Mouse (Mus musculus): ENCODE measurements around the gene Grip1. TPM values are rescaled to one million over a fixed set of nuclear protein-coding genes. Genes with fewer than 3 reads are reported as not detected.

Grip1 gene
- total RNA-seq, 2 experiments from 2014 or later: 1.0 to 1.4 TPM

DNA sequence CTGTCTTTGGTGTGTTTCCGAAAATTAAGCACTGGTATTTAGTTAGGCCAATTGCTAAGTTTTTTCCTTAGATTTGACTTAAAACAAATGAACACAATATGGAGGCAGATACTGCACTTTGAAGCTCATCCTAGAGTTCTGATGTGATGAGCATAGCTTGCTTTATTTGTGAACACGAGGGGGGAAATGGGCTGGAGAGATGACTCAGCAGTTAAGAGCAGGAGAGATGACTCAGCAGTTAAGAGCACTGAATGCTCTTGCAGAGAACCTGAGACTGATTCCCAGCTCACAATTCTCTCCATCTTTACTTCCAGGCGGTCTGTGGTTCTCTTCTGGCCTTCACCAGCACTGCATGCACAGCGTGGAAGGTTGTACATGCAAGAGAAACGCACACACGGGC is 273.3 kb downstream of the Grip1 start:
- intact Hi-C loops (cut with DNase I): no loop called here
- no peak for DNase-seq

DNA sequence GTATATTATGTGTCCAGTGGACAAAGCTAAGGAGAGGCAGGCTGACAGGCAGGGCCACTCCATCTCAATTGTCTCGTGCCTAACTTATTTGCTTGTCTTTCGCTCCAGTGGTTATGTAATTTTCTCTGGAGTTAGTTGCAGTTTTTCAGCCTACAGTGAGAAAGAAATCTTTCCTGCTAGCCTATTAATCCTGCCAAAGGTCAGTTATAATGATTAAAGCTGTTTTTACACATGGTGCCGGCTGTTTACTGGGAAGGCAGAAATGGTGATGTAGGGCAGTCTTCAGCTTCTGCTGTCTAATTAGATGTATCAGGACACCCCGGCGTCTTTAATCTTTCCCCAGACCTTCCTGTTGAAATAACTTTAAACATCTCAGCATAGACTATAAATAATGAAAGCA is 276.6 kb downstream of the Grip1 start:
- peak in 1 of 2 experiments; percentile 8 for DNase-seq
- intact Hi-C loops (cut with DNase I): no loop called here

DNA sequence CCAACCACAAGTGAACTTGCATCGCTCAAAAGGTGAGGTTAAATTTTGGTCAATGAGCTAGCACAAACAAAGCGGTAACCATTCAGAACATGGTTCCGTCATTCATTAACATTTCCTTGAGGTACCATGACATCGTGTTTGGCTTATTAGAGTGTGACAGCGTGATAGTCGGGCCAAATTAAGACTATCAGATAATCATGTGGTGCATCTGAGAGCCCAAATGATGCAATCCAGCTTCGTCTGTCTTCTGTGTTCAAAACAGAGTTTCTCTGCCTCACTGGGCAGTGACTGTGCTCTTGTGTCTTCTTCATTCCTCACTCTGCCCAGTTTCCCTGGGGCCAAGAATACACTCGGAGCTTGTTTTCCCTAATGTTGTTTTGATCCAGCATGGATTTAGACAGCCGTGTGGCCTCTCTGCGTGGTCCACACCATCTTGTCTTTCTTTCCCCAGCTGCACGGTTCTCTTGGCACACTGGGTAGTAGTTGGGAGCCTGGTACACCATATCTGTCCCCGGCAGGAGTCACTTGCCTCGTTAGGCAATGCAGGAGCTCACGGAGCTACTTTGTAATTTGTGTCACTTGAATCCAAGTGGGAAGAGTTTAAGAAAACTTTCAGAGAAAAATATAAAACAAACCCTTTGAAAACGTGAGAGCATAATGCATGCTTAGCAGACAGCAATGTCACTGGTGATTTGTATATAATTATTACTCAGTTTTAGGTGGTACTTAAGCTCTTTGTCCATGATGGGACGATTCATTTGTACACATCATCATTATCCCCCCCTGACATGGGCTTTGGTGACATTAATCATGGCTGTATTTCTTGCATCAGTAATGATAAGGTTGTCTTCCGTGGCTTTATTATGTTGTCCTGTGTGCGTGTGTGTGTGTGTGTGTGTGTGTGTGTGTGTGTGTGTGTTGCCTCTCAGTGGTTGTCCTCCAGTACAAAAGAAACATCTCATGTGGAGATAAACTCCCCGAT is 281.7 kb downstream of the Grip1 start:
- DNase-seq: no peak
- intact Hi-C loops (cut with DNase I): no loop called here

DNA sequence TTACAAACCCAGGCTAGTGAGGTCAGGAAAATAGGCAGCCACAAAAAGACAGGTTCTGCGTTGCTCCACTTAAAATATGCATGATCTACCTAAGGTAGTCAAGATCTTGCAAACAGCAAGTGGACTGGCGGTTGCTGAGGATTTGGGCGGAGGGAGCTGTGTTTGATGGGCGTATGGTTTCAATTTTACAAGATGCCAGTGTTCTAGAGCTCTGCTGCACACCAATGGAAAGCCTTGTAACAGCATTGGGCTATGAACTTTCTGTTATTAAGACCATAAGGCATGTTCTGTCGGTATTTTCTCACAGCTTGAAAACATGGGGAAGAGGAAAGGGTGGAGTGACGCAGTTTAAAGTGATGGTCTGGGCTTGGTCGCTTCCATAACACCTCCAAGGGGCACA is 285.8 kb downstream of the Grip1 start:
- intact Hi-C loops (cut with DNase I): no loop called here
- no peak for DNase-seq

DNA sequence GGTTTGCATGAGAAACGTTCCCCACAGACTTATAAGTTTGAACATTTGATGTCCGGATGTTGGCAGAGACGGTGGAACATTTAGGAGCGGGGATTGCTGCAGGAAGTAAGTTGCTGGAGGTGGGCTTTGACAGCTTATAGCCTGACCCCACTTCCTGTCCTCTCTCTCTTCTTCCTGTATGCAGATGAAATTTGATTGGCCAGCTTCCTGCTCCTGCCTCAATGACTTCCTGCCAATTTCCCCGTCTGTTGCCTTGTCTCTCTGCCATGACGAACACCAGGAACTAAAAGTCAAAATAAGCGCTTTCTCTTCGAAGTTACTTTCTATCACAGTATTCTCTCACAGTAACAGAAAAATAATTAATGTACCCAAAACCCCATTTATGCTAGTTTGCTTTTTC is 289.1 kb downstream of the Grip1 start:
- intact Hi-C loops (cut with DNase I): no loop called here
- no peak for DNase-seq

DNA sequence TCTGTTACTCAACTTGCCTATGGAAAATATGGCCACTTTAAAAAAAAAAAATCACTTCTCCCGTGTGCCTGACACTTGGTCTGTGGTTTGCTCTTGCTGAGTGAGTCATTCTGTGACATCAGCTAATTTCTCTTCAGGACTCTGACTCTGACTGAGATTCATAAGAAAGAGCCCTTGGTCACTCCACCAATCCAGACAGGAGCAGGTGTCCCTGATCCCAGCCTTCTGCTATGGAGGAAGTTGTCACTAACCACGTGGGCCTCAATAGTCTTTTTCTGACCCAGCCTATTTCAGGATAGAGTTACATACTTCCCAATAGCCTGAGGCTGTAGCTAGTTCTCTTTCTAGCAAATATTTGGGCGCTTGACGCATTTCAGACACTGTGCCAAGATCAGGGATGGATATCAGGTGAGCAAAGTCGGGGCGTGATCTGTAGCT is 298.8 kb downstream of the Grip1 start:
- intact Hi-C loops (cut with DNase I): no loop called here
- DNase-seq: no peak

DNA sequence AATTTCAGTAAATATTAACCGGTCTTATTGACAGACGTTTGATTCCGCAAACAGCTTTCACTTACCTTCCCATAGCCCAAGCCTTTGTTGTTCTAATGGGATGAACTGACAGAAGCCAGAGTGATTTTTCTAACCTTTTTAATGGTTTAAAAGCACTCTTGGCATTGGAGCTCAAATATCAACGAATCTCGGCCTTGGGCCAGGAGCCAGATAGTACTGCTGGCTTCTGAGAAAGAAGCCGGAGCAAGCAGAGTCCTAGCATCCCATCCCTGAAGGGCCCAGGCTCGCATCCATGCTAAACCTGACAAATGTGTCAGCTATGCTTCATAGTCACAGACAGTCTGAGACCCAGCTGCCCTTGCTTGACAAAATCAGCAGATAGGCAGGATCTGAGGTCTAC is 302.6 kb downstream of the Grip1 start:
- DNase-seq: no peak
- intact Hi-C loops (cut with DNase I): no loop called here

DNA sequence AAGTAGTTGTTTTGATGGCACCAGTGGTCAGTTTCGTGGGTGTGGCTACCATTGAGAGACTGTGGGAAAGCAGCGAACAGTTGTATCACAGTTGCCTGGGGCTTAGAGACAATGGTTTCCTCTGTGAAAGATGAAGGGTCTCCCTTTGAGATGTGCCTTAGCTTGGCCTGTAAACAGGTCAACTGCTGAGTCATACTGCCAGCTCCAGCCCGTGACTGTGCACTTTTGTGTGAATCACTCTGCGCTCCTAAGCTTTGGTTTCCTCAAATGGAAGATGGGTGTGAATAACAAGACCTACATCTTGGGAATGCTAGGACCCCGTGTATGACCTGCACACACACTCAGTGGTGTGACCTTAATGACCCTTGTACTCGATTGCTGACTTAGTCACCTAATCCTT is 303.6 kb downstream of the Grip1 start:
- intact Hi-C loops (cut with DNase I): no loop called here
- no peak for DNase-seq

DNA sequence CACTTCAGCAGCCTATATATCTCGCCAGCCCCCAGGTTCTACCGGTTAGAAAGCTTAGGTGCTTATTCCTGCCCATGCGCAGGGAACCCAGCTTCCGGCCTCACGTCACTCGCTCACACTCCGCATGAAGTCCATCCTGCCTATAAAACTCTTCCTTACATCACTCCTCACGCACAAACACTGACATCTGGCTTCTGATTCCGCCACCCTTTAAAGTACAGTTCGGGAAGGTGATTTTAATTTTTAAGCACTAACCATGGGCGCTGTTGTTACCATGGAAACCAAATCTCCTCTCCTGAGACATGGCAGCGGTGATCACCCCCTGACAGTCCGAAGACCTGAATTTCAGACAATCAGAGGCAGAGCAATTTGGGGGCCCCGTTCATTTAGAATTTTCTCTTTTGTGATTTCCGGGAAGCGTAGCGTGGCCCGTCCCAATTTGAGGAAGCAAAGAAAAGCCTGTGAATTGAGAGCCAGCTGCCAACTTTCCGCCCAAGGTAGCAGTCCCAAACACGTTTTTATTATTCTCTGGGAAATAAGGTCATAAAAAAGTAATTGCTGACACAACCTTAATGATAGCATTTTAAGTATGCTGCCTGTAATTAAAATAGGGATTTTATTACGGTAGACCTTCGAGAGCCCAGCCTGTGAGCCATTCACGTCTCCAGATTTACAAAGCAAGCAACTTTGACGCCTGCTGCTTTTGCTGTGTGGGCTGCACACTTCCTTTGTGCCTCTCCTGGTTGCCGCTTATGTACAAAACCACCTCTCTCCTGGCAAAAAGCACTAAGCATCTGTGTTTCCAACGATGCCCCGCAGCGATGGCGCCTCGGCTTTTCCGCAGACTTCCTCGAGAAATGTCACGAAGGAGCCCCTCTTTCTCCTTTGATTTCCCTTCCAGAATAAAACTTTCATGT is 308.1 kb downstream of the Grip1 start:
- intact Hi-C loops (cut with DNase I): no loop called here
- no peak for DNase-seq

DNA sequence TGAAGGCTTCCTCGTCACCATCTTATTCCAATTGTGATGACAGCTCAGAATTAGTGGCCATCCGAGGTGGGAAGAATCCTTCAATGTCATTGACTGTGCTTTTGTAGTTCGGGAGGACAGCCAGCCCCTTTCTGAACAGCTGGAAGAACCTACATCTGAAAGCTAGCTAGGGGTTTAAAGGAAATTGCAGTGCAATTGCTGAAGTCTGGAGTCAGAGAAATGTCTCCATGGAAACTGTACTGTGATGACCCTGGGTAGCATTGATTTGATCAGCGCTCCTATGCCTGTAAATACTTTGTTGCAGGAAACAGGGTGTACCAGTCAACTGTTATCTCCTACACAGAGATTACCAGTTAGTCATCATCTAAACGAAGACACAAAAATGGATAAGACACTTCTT is 325.2 kb downstream of the Grip1 start:
- intact Hi-C loops (cut with DNase I): loop anchor here (5.0 kb wide), 1 partner anchor 132 kb away; no protein-coding TSS in a partner anchor
- DNase-seq: no peak

DNA sequence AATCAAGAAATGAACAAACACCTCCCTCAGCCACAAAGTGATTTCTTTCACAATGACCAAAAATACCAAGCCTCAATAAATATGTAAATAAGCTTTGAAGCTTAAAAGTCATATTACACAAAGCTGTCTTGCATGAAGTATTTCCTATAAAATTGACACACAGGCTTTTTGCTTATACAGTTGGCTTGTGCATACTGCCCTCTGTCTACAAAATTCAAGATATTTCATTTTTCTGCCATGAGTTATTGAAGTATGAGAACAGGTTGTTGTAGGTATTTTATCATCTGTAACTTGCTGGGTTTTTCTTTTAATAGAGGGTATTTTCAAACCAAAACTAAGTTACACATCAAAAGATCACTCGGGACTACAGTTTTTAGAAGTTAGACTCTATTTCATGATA is 326.0 kb downstream of the Grip1 start:
- intact Hi-C loops (cut with DNase I): loop anchor here (5.0 kb wide), 1 partner anchor 132 kb away; no protein-coding TSS in a partner anchor
- DNase-seq: no peak

DNA sequence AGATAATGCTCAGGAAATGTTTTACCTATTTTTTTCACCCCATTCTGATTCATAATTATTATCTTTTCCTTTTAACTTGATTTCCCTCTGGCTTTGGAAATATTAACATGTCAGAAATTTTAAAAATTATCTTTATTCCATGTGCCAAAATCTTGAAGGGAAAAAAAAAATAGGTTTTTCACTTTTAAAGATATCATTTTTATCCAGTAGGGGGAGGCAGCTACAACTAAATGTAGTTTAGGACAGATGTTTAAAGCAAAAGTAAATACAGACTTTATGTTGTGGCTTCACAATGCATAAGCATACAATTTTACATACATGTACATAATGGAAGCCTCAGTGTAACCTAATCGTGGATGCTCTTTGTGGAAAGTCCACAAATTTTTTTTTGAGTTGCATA is 336.9 kb downstream of the Grip1 start:
- DNase-seq: no peak
- intact Hi-C loops (cut with DNase I): no loop called here

DNA sequence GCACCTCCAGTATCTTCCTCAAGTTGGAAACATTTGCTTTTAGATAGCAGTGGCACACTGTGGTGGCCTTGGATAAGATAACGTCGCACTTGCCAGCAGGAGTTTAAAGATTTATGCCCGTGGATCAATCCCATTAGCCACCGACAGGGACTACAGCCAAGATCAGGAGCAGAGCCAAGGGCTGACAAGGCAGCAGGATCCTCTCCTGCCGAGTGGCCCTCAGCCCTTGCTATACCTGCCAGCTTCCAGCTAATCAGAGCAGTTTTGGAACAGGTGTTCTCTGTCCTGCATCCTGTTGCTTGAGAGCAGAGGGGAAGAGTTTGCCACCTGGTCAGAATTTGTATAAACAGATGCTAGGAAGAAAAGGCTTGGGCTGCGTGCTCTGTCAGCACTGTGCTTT is 348.8 kb downstream of the Grip1 start:
- intact Hi-C loops (cut with DNase I): loop anchor here (2.0 to 10.0 kb wide), 4 partner anchors 158 to 400 kb away; partner anchors contain the start of genes Irak3 and Tmbim4
- DNase-seq: no peak

DNA sequence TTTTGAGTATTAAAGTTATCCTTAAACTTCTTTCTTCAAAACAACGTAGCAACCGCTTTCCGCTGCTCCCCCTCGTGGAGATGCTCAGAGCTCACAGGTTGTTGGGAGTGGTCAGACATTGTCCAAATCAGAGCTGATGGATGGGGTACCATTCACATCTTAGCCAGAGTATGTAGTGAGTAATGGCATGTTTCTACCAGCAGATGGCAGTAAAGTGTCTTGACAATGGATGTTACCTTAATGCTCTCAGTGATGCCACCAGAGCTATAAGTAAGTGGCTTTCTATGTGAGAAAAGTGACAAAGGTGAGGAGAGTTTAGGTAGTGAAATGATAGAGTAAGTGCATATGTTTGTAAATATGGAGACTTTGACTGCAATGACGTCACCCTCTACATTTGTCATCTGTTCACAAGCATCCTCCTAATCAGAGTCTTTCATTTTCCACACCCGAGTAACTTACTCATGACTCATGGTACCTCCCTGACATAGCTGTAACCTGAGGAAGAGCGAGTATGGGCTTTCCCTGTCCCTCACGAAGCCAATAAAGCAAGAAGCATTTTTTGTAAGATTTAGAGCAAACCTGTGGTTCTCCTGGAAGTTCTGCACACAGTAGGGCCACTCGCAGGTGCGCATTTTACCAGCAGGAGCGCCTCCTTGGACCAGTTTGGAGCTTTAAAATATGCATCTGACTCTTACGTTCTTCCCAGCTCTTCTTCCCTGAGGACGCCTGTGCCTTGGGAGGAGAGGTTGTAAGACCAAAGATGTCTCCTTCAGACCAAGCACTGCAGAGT is 350.2 kb downstream of the Grip1 start:
- intact Hi-C loops (cut with DNase I): loop anchor here (2.0 to 10.0 kb wide), 4 partner anchors 159 to 398 kb away; partner anchors contain the start of genes Irak3 and Tmbim4
- peak; percentile 48 to 66 for DNase-seq

DNA sequence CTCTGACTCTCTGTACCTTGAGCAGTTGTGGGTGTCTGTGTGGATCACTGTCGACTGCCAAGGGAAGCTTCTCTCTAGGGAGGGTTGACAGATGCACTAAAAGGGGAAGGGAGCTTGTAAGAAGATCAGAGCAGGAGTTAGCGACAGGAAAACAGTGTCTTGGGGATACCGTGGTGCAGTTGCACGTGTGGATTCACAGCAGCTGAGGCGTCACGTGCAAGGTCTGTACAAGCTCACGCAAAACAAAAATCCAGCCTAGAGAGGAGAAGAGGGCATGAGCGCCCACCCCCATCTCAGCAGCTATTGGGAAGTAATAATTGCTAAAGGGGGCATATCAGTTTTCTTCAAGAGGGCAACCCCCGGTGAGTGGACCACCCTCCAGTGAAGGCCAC is 350.8 kb downstream of the Grip1 start:
- intact Hi-C loops (cut with DNase I): loop anchor here (5.0 to 10.0 kb wide), 3 partner anchors 160 to 398 kb away; partner anchors contain the start of genes Irak3 and Tmbim4
- DNase-seq: no peak

DNA sequence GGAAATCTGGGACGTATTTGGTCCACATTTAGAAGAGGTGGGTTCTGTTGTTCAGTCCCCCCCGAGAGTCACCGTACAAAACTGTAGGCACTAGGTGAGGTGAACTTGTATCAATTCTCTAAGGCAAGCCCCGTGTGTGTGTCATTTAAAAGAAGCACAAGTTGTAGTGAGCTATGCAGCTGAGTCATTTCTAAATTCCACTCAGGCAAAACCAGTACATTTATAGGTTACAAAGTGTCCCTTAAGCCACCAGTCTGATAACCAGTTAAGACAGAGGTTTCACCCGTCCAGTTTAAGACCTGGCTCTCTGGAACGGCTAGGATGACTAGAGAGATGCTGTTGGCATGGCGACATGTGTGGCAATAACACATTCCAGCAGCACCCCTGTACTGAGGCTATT is 351.5 kb downstream of the Grip1 start:
- intact Hi-C loops (cut with DNase I): loop anchor here (10.0 kb wide), 1 partner anchor 160 kb away; no protein-coding TSS in a partner anchor
- DNase-seq: no peak

DNA sequence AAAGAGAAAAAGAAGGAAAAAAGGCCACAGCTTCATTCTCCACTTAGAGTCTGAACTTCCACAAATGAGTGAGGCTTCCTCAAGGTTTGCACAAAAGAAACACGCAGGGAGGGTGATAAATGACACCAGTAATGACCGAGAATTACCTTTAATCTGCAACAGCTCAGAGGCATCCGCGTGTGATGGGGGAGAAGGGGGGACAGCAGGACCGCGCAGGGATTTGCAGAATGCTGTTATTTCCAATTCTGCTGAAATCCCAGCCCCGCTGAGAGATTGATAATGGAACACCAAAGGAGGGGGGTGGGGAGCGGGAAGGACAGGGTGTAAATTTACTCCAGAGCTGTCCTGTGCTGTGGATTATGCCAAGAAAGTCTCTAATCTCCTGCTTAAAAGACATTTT is 352.5 kb downstream of the Grip1 start:
- no peak for DNase-seq
- intact Hi-C loops (cut with DNase I): loop anchor here (10.0 kb wide), 1 partner anchor 161 kb away; no protein-coding TSS in a partner anchor

DNA sequence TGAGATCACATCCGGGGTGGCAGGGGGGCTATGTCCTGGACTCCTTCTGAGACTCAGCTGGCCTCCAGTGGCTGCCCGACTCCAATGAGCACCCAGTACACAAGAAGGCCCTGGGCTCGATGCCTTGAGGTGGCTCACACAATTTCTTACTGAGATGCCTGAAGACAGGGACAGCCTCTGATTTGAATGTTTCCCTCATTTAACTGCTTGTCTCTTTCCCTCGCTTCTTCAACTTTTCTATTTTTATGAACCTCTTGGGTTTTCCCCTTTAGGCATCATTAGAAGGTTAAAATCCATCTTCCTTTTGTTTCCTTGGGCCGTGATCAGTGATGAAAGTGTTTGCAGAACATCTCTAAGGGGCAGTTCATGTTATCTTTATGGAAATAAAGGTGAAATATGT is 354.8 kb downstream of the Grip1 start:
- DNase-seq: no peak
- intact Hi-C loops (cut with DNase I): loop anchor here (10.0 kb wide), 1 partner anchor 164 kb away; no protein-coding TSS in a partner anchor

DNA sequence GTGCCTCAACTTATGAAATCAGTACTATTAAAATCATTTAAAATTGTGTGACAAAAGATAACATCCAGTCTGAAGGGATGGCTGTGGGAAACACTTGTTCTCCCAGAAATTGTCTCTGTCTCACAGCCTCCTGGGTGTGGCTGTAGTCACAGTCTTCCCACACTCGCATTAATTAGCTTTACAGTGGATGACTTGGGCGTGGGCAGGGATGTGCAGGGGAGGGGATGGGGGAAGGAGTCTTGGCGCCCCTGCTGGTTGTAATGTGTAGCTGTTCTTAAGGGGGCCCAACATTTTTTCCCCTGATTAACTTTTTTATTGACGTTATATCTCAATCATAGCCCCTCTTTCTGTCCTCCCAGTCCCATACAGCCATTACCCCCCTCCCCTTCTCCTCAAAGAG is 360.5 kb downstream of the Grip1 start:
- DNase-seq: no peak

DNA sequence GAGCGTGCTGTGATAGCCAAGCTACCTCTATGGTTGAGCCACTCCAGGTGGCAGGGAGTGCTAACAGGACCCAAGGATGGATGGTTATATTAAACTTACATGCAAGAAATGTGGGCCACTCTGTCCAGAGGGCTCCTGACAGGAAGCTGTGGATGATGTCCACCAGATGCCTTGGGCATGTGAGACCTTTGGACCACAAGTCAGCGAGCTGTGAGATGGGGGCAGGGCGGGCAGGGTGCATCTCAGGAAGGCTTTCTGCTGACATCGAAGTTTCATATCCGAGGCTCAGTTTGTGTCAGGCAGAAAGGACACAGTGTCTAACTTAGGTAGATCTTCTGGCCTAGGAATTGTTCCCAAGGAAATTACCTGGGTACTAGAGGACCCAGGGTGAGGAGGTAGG is 362.4 kb downstream of the Grip1 start:
- DNase-seq: no peak
- intact Hi-C loops (cut with DNase I): no loop called here

More for the DNA sequence above, 360.5 kb downstream of the Grip1 start:
- intact Hi-C loops (cut with DNase I): no loop called here

Data from heart, postnatal 10 days (tissue).